Mouse (Mus musculus): Measurements from ENCODE around the gene Myl3. TPM values are rescaled to one million over a fixed set of nuclear protein-coding genes. Genes with fewer than 3 reads are reported as not detected.

Gene Myl3
- 0.72 and 1.0 TPM in 2 replicates for polyA plus RNA-seq (2014; fragmentation: Nextera tagmentation; extraction: Ambion mirVana)

DNA sequence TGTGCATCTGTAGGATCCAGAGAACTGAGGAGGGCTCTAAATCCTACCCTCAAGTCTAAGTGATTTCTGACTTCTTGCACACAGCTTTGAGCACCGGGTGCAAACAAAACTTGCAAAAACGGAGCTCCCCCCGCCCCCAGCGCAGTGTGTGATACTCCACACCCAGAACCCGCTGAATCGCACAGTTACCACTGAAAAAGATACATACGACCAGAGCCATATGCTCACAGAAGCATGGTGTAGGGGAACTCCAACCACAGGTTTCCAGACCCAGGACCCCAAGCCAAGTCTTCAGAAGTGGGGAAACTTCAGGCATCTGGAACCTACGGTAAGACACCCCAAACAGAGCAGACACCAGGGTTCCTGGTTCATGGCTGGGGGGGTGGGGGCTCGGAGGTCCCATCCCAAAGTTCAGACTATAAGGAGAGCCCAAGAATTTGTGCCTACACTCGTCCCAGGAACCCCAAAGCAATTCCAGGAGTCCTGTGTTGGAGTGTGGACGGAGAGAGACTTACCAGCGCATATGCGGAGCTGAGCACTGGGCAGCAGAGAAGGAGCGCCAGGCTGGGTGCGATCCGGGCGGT, at the start of gene Myl3:
Myl3 (plus strand) TSS at position 151 of the 584 bp plus-strand sequence.
- Histone ChIP-seq H3K9me3 (ENCODE audit: control insufficient read depth, low read depth, low read length) (no peaks in the 10 kb centered on the region), H3K27me3 (ENCODE audit: control insufficient read depth, insufficient read depth, low read length) (peaks cover 12% of the 10 kb centered on the region; the same call in 1 of the 2 replicates), H3K4me3 (ENCODE audit: low read depth, low read length) (peak within 1 kb of the TSS; percentile 63), H3K36me3 (ENCODE audit: control insufficient read depth, insufficient read depth, low read length) (no peaks in the 10 kb centered on the region), H3K4me2 (replicated peaks; ENCODE audit: low read depth, low read length) (peak within 1 kb of the TSS; percentile 49), H3K4me1 (ENCODE audit: control insufficient read depth, insufficient read depth, low read length) (no peaks in the 10 kb centered on the region), H3K9ac (replicated peaks; ENCODE audit: low read depth, low read length) (peak within 1 kb of the TSS; percentile 58), H3K27ac (ENCODE audit: low read length) (peak within 1 kb of the TSS; percentile 87)
- WGBS: 5% methylated on average over 13 of the region's 17 CpGs
- ATAC-seq (ENCODE audit: insufficient number of reproducible peaks, insufficient read depth, low FRiP score, low read depth): no peak

GRCm38 (mm10) chr9:110695165-110695755, 46.4 kb upstream of the Myl3 start:
- no peak for ATAC-seq (ENCODE audit: insufficient number of reproducible peaks, insufficient read depth, low FRiP score, low read depth)
- WGBS: 83% methylated on average over 4 of the region's 4 CpGs
- Histone ChIP-seq H3K4me3 (ENCODE audit: low read depth, low read length) (no peak overlapping the region), H3K4me2 (replicated peaks; ENCODE audit: low read depth, low read length) (no peak overlapping the region), H3K9me3 (ENCODE audit: control insufficient read depth, low read depth, low read length) (no peaks in the 10 kb centered on the region), H3K36me3 (ENCODE audit: control insufficient read depth, insufficient read depth, low read length) (peaks cover 3% of the 10 kb centered on the region; the same call in 1 of the 2 replicates), H3K27me3 (ENCODE audit: control insufficient read depth, insufficient read depth, low read length) (no peaks in the 10 kb centered on the region), H3K4me1 (ENCODE audit: control insufficient read depth, insufficient read depth, low read length) (no peaks in the 10 kb centered on the region), H3K9ac (replicated peaks; ENCODE audit: low read depth, low read length) (no peak overlapping the region), H3K27ac (ENCODE audit: low read length) (no peak overlapping the region)

DNA sequence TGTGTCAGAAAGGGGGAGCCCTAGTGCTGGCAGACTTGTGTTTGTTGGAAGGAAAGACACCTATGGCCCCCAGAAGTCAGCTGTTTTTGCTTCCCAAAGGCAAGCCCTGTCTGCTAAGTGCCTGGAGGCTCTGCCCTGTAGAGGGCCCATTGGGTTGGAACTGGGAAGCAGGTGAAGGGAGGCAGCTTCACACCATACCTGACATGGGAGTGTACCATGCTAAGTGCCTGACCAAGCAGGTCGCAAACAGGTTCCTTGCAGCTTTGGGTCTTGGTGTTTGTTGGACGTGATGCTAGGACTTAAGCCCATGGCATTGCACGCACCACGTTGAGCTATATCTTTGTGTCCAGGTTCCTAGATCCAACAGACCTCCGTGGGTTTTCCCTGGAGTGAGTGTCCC, 45.2 kb upstream of the Myl3 start:
- peaks cover 3% of the 10 kb centered on the region; the same call in 1 of the 2 replicates for H3K36me3 ChIP-seq (ENCODE audit: control insufficient read depth, insufficient read depth, low read length)
- no peak overlapping the region for H3K9ac ChIP-seq (replicated peaks; ENCODE audit: low read depth, low read length)
- H3K9me3 ChIP-seq (ENCODE audit: control insufficient read depth, low read depth, low read length): no peaks in the 10 kb centered on the region
- no peak overlapping the region for H3K4me2 ChIP-seq (replicated peaks; ENCODE audit: low read depth, low read length)
- H3K4me3 ChIP-seq (ENCODE audit: low read depth, low read length): no peak overlapping the region
- WGBS: 86% methylated on average over 5 of the region's 5 CpGs
- no peak overlapping the region for H3K27ac ChIP-seq (ENCODE audit: low read length)
- no peak for ATAC-seq (ENCODE audit: insufficient number of reproducible peaks, insufficient read depth, low FRiP score, low read depth)
- no peaks in the 10 kb centered on the region for H3K4me1 ChIP-seq (ENCODE audit: control insufficient read depth, insufficient read depth, low read length)
- no peaks in the 10 kb centered on the region for H3K27me3 ChIP-seq (ENCODE audit: control insufficient read depth, insufficient read depth, low read length)

GRCm38 (mm10) chr9:110697465-110697864, 44.2 kb upstream of the Myl3 start:
- no peak for ATAC-seq (ENCODE audit: insufficient number of reproducible peaks, insufficient read depth, low FRiP score, low read depth)
- WGBS: 88% methylated on average over 3 of the region's 3 CpGs
- H3K4me1 ChIP-seq (ENCODE audit: control insufficient read depth, insufficient read depth, low read length): no peaks in the 10 kb centered on the region
- H3K27ac ChIP-seq (ENCODE audit: low read length): no peak overlapping the region
- no peak overlapping the region for H3K4me2 ChIP-seq (replicated peaks; ENCODE audit: low read depth, low read length)
- H3K9ac ChIP-seq (replicated peaks; ENCODE audit: low read depth, low read length): no peak overlapping the region
- H3K27me3 ChIP-seq (ENCODE audit: control insufficient read depth, insufficient read depth, low read length): no peaks in the 10 kb centered on the region
- peaks cover 3% of the 10 kb centered on the region; the same call in 1 of the 2 replicates for H3K36me3 ChIP-seq (ENCODE audit: control insufficient read depth, insufficient read depth, low read length)
- no peaks in the 10 kb centered on the region for H3K9me3 ChIP-seq (ENCODE audit: control insufficient read depth, low read depth, low read length)
- H3K4me3 ChIP-seq (ENCODE audit: low read depth, low read length): no peak overlapping the region

GRCm38 (mm10) chr9:110699574-110699973, 42.1 kb upstream of the Myl3 start:
- Histone ChIP-seq H3K36me3 (ENCODE audit: control insufficient read depth, insufficient read depth, low read length) (no peaks in the 10 kb centered on the region; the same call in 1 of the 2 replicates), H3K4me2 (replicated peaks; ENCODE audit: low read depth, low read length) (no peak overlapping the region), H3K4me1 (ENCODE audit: control insufficient read depth, insufficient read depth, low read length) (no peaks in the 10 kb centered on the region), H3K27ac (ENCODE audit: low read length) (no peak overlapping the region), H3K9ac (replicated peaks; ENCODE audit: low read depth, low read length) (no peak overlapping the region), H3K4me3 (ENCODE audit: low read depth, low read length) (no peak overlapping the region), H3K9me3 (ENCODE audit: control insufficient read depth, low read depth, low read length) (no peaks in the 10 kb centered on the region), H3K27me3 (ENCODE audit: control insufficient read depth, insufficient read depth, low read length) (no peaks in the 10 kb centered on the region)
- 88% methylated on average over 3 of the region's 3 CpGs for WGBS
- ATAC-seq (ENCODE audit: insufficient number of reproducible peaks, insufficient read depth, low FRiP score, low read depth): peak; percentile 56; the same call in 1 of the 2 replicates

GRCm38 (mm10) chr9:110701114-110702032, 40.3 kb upstream of the Myl3 start:
- no peaks in the 10 kb centered on the region for H3K27me3 ChIP-seq (ENCODE audit: control insufficient read depth, insufficient read depth, low read length)
- no peak overlapping the region for H3K4me3 ChIP-seq (ENCODE audit: low read depth, low read length)
- no peak overlapping the region for H3K27ac ChIP-seq (ENCODE audit: low read length)
- H3K36me3 ChIP-seq (ENCODE audit: control insufficient read depth, insufficient read depth, low read length): no peaks in the 10 kb centered on the region; the same call in 1 of the 2 replicates
- H3K9ac ChIP-seq (replicated peaks; ENCODE audit: low read depth, low read length): no peak overlapping the region
- no peaks in the 10 kb centered on the region for H3K4me1 ChIP-seq (ENCODE audit: control insufficient read depth, insufficient read depth, low read length)
- 75% methylated on average over 12 of the region's 12 CpGs for WGBS
- no peaks in the 10 kb centered on the region for H3K9me3 ChIP-seq (ENCODE audit: control insufficient read depth, low read depth, low read length)
- ATAC-seq (ENCODE audit: insufficient number of reproducible peaks, insufficient read depth, low FRiP score, low read depth): no peak
- no peak overlapping the region for H3K4me2 ChIP-seq (replicated peaks; ENCODE audit: low read depth, low read length)

- WGBS: 83% methylated on average over 1 of the region's 1 CpGs
- Histone ChIP-seq H3K36me3 (ENCODE audit: control insufficient read depth, insufficient read depth, low read length) (peaks cover 3% of the 10 kb centered on the region), H3K9me3 (ENCODE audit: control insufficient read depth, low read depth, low read length) (no peaks in the 10 kb centered on the region), H3K9ac (replicated peaks; ENCODE audit: low read depth, low read length) (no peak overlapping the region), H3K27ac (ENCODE audit: low read length) (no peak overlapping the region), H3K4me2 (replicated peaks; ENCODE audit: low read depth, low read length) (no peak overlapping the region), H3K4me1 (ENCODE audit: control insufficient read depth, insufficient read depth, low read length) (no peaks in the 10 kb centered on the region), H3K27me3 (ENCODE audit: control insufficient read depth, insufficient read depth, low read length) (no peaks in the 10 kb centered on the region), H3K4me3 (ENCODE audit: low read depth, low read length) (no peak overlapping the region)
- no peak for ATAC-seq (ENCODE audit: insufficient number of reproducible peaks, insufficient read depth, low FRiP score, low read depth)
These were observed 38.8 kb upstream of the Myl3 start for GRCm38 (mm10) chr9:110702848-110703247.

- Histone ChIP-seq H3K4me1 (ENCODE audit: control insufficient read depth, insufficient read depth, low read length) (no peaks in the 10 kb centered on the region), H3K27ac (ENCODE audit: low read length) (no peak overlapping the region), H3K27me3 (ENCODE audit: control insufficient read depth, insufficient read depth, low read length) (no peaks in the 10 kb centered on the region), H3K4me2 (replicated peaks; ENCODE audit: low read depth, low read length) (no peak overlapping the region), H3K4me3 (ENCODE audit: low read depth, low read length) (no peak overlapping the region), H3K9me3 (ENCODE audit: control insufficient read depth, low read depth, low read length) (no peaks in the 10 kb centered on the region), H3K9ac (replicated peaks; ENCODE audit: low read depth, low read length) (no peak overlapping the region), H3K36me3 (ENCODE audit: control insufficient read depth, insufficient read depth, low read length) (peaks cover 3% of the 10 kb centered on the region)
- ATAC-seq (ENCODE audit: insufficient number of reproducible peaks, insufficient read depth, low FRiP score, low read depth): no peak
- 78% methylated on average over 6 of the region's 6 CpGs for WGBS
These were observed 37.7 kb upstream of the Myl3 start for GRCm38 (mm10) chr9:110703951-110704350.
